Mouse (Mus musculus): ENCODE data around the gene Emilin3. TPM values are rescaled to one million over a fixed set of nuclear protein-coding genes. Genes with fewer than 3 reads are reported as not detected.

The Emilin3 gene
- polyA plus RNA-seq, 1 experiment, result not detected

- H3ac ChIP-seq (ENCODE audit: control insufficient read depth, insufficient read length), result no peak overlapping the region
- no peak for TF ChIP-seq MYOG (IDR thresholded peaks at IDR 0.05; ENCODE audit: control insufficient read depth in 1 of 3, insufficient read depth in 1 of 3, insufficient read length in 2 of 3, low read depth in 2 of 3)
- no peak for TF ChIP-seq TCF12 (IDR thresholded peaks at IDR 0.05; ENCODE audit: insufficient read depth, poor library complexity, severe bottlenecking)
- TF ChIP-seq CEBPB (IDR thresholded peaks at IDR 0.05; ENCODE audit: insufficient read depth, poor library complexity, severe bottlenecking), result no peak
- no peak for TF ChIP-seq E2F4 (IDR thresholded peaks at IDR 0.05; ENCODE audit: insufficient read depth)
- no peak for TF ChIP-seq POLR2AphosphoS2 (IDR thresholded peaks at IDR 0.05; ENCODE audit: insufficient read length, low read depth)
- TF ChIP-seq TCF3 (IDR thresholded peaks at IDR 0.05; ENCODE audit: insufficient read length, low read depth), result no peak
- TF ChIP-seq REST (IDR thresholded peaks at IDR 0.05; ENCODE audit: insufficient read depth, insufficient read length), result no peak
- H3K4me3 ChIP-seq, result peak overlapping the region; percentile 15
Observed at GRCm38 (mm10) chr2:160881462-160882101, 30.5 kb downstream of the Emilin3 start.

DNA sequence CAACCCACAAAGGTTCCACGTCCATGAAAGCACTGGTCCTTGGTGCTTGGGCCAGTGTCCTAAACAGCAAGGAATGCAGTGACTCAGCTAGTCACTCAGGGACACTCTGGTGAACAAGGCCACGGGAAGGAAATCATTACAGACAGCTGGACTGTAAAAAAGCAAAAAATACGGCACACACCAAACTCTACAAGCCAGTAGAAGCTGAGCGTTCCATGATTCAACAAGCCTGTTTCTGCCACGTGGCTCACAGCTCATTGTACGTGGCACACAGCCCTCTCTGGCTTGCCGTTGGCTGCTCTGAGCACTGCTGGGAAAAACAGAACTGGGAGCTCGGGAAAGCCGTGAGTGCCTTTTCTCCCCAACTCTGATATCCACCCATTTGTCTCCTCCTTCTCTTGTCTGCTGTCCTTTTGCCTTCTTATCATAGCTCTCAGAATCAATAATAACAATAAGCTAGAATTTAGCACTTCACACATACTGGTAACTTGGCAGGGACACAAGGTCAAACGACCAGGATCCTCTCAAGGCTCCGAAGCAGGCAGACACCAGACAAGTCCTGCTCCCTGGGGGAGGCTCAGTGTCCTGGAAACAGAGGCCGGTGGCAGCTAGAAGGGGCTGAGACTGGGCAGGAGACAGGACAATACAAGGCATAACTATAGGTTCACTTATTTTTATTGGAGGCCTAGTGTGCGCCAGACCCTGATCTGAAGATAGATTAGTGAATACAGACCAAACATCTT, 31.5 kb downstream of the Emilin3 start, which contains the start of gene Lpin3:
Lpin3 (plus strand) TSS at position 218 of the 743 bp plus-strand sequence.
- peak in 1 of 3 experiments; percentile 46 for TF ChIP-seq MYOD1 (IDR thresholded peaks at IDR 0.05; ENCODE audit: control insufficient read depth in 1 of 3, insufficient read length in 2 of 3, low read depth in 2 of 3)
- TF ChIP-seq TCF12 (IDR thresholded peaks at IDR 0.05; ENCODE audit: insufficient read depth, poor library complexity, severe bottlenecking), result no peak
- TF ChIP-seq MAX (IDR thresholded peaks at IDR 0.05; ENCODE audit: low read depth), result peak; percentile 84
- TF ChIP-seq USF1 (IDR thresholded peaks at IDR 0.05; ENCODE audit: low read depth), result peak; percentile 83
- TF ChIP-seq MYOG (IDR thresholded peaks at IDR 0.05; ENCODE audit: control insufficient read depth in 1 of 3, insufficient read depth in 1 of 3, insufficient read length in 2 of 3, low read depth in 2 of 3), result peak in 1 of 3 experiments; percentile 33
- TF ChIP-seq POLR2AphosphoS2 (IDR thresholded peaks at IDR 0.05; ENCODE audit: insufficient read length, low read depth), result no peak
- peak; percentile 53 for TF ChIP-seq POLR2A (IDR thresholded peaks at IDR 0.05; ENCODE audit: insufficient read length, low read depth)
- TF ChIP-seq SRF (IDR thresholded peaks at IDR 0.05; ENCODE audit: control insufficient read depth, insufficient read length, low read depth), result no peak
- TF ChIP-seq REST (IDR thresholded peaks at IDR 0.05; ENCODE audit: insufficient read depth, insufficient read length), result no peak
- no peak for TF ChIP-seq E2F4 (IDR thresholded peaks at IDR 0.05; ENCODE audit: insufficient read depth)
- TF ChIP-seq TCF3 (IDR thresholded peaks at IDR 0.05; ENCODE audit: insufficient read length, low read depth), result no peak
- TF ChIP-seq CEBPB (IDR thresholded peaks at IDR 0.05; ENCODE audit: insufficient read depth, poor library complexity, severe bottlenecking), result no peak
- H3K4me3 ChIP-seq, result peak within 1 kb of the TSS; percentile 15

More at GRCm38 (mm10) chr2:160881462-160882101, 30.5 kb downstream of the Emilin3 start:
- Histone ChIP-seq H3K4me2 (ENCODE audit: low read depth) (peak overlapping the region; percentile 74), H3K79me2 (ENCODE audit: control insufficient read depth, insufficient read depth) (no peaks in the 10 kb centered on the region), H3K27me3 (ENCODE audit: control insufficient read depth, insufficient read depth, insufficient read length) (no peaks in the 10 kb centered on the region), H3K36me3 (ENCODE audit: control insufficient read depth, insufficient read depth) (no peaks in the 10 kb centered on the region)

GRCm38 (mm10) chr2:160876115-160876514, 36.0 kb downstream of the Emilin3 start:
- TF ChIP-seq E2F4 (IDR thresholded peaks at IDR 0.05; ENCODE audit: insufficient read depth), result no peak
- no peak for TF ChIP-seq SRF (IDR thresholded peaks at IDR 0.05; ENCODE audit: control insufficient read depth, insufficient read length, low read depth)
- no peak for TF ChIP-seq TCF12 (IDR thresholded peaks at IDR 0.05; ENCODE audit: insufficient read depth, poor library complexity, severe bottlenecking)
- TF ChIP-seq MYOG (IDR thresholded peaks at IDR 0.05; ENCODE audit: control insufficient read depth in 1 of 3, insufficient read depth in 1 of 3, insufficient read length in 2 of 3, low read depth in 2 of 3), result no peak
- TF ChIP-seq USF1 (IDR thresholded peaks at IDR 0.05; ENCODE audit: low read depth), result no peak
- TF ChIP-seq POLR2AphosphoS2 (IDR thresholded peaks at IDR 0.05; ENCODE audit: insufficient read length, low read depth), result no peak

More for the DNA sequence above, 31.5 kb downstream of the Emilin3 start, which contains the start of gene Lpin3:
- peak within 1 kb of the TSS; percentile 74 for H3K4me2 ChIP-seq (ENCODE audit: low read depth)
- H3ac ChIP-seq (ENCODE audit: control insufficient read depth, insufficient read length), result no peak within 1 kb of the TSS
- no peaks in the 10 kb centered on the region for H3K36me3 ChIP-seq (ENCODE audit: control insufficient read depth, insufficient read depth)
- H3K79me2 ChIP-seq (ENCODE audit: control insufficient read depth, insufficient read depth), result no peaks in the 10 kb centered on the region
- no peaks in the 10 kb centered on the region for H3K27me3 ChIP-seq (ENCODE audit: control insufficient read depth, insufficient read depth, insufficient read length)

GRCm38 (mm10) chr2:160874231-160874877, 37.8 kb downstream of the Emilin3 start:
- no peak overlapping the region for H3K4me3 ChIP-seq
- H3K36me3 ChIP-seq (ENCODE audit: control insufficient read depth, insufficient read depth), result no peaks in the 10 kb centered on the region
- no peaks in the 10 kb centered on the region for H3K27me3 ChIP-seq (ENCODE audit: control insufficient read depth, insufficient read depth, insufficient read length)

More at GRCm38 (mm10) chr2:160876115-160876514, 36.0 kb downstream of the Emilin3 start:
- H3ac ChIP-seq (ENCODE audit: control insufficient read depth, insufficient read length), result no peak overlapping the region
- H3K79me2 ChIP-seq (ENCODE audit: control insufficient read depth, insufficient read depth), result peaks cover 13% of the 10 kb centered on the region
- no peaks in the 10 kb centered on the region for H3K36me3 ChIP-seq (ENCODE audit: control insufficient read depth, insufficient read depth)
- H3K27me3 ChIP-seq (ENCODE audit: control insufficient read depth, insufficient read depth, insufficient read length), result no peaks in the 10 kb centered on the region
- H3K4me2 ChIP-seq (ENCODE audit: low read depth), result no peak overlapping the region
- no peak overlapping the region for H3K4me3 ChIP-seq

More at GRCm38 (mm10) chr2:160874231-160874877, 37.8 kb downstream of the Emilin3 start:
- Histone ChIP-seq H3K79me2 (ENCODE audit: control insufficient read depth, insufficient read depth) (peaks cover 15% of the 10 kb centered on the region), H3K4me2 (ENCODE audit: low read depth) (no peak overlapping the region), H3ac (ENCODE audit: control insufficient read depth, insufficient read length) (no peak overlapping the region)
- TF ChIP-seq USF1 (IDR thresholded peaks at IDR 0.05; ENCODE audit: low read depth) (no peak), POLR2AphosphoS2 (IDR thresholded peaks at IDR 0.05; ENCODE audit: insufficient read length, low read depth) (no peak), MAX (IDR thresholded peaks at IDR 0.05; ENCODE audit: low read depth) (no peak), MYOD1 (IDR thresholded peaks at IDR 0.05; ENCODE audit: control insufficient read depth in 1 of 3, insufficient read length in 2 of 3, low read depth in 2 of 3) (no peak), TCF3 (IDR thresholded peaks at IDR 0.05; ENCODE audit: insufficient read length, low read depth) (no peak), SRF (IDR thresholded peaks at IDR 0.05; ENCODE audit: control insufficient read depth, insufficient read length, low read depth) (no peak), MYOG (IDR thresholded peaks at IDR 0.05; ENCODE audit: control insufficient read depth in 1 of 3, insufficient read depth in 1 of 3, insufficient read length in 2 of 3, low read depth in 2 of 3) (no peak), POLR2A (IDR thresholded peaks at IDR 0.05; ENCODE audit: insufficient read length, low read depth) (no peak), TCF12 (IDR thresholded peaks at IDR 0.05; ENCODE audit: insufficient read depth, poor library complexity, severe bottlenecking) (no peak), CEBPB (IDR thresholded peaks at IDR 0.05; ENCODE audit: insufficient read depth, poor library complexity, severe bottlenecking) (no peak), E2F4 (IDR thresholded peaks at IDR 0.05; ENCODE audit: insufficient read depth) (no peak), REST (IDR thresholded peaks at IDR 0.05; ENCODE audit: insufficient read depth, insufficient read length) (no peak)

Measured in myocyte (in vitro differentiated cells).